Mouse (Mus musculus) central nervous system, embryonic 14 days (tissue): ENCODE data around the gene Spdye4a. TPM values are rescaled to one million over a fixed set of nuclear protein-coding genes. Genes with fewer than 3 reads are reported as not detected.

Source experiments
- polyA plus RNA-seq: library from polyadenylated mRNA; depleted of rRNA; stranded (reverse); fragments of >200 nt; gene quantifications from 2 replicates; pipeline ENCODE4 v1.2.3, GENCODE M21; 2012; rRNA removed

Gene Spdye4a
- not detected in 2 replicates for polyA plus RNA-seq

DNA sequence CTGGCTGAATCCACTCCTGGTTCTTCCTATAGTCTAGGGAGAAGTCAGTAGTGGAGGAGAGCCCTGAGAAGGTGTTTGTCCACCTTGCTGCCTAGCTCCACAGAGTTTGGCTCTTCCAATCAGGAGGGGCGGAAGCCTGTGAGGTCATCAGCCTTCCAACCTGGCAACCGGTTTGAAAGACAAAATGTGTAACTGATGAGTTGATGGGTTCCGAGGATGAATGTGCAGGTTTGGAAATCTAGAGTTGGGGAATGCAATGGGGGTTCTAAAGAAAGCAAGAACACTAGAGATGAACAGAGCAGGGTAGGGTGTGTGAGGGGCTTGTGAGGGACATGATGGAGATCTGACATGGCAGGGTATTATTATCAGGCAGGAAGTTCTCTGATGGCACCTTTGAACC, at the start of gene Spdye4a:
TSS of gene Spdye4a (minus strand) at position 101 of the 400 bp plus-strand sequence.

GRCm38 (mm10) chr5:143269363-143270150, 42.9 kb upstream of the Spdye4a start, which contains the start of gene Zfp316:
Gene Zfp316, minus strand, starts transcription at chr5:143270022.

DNA sequence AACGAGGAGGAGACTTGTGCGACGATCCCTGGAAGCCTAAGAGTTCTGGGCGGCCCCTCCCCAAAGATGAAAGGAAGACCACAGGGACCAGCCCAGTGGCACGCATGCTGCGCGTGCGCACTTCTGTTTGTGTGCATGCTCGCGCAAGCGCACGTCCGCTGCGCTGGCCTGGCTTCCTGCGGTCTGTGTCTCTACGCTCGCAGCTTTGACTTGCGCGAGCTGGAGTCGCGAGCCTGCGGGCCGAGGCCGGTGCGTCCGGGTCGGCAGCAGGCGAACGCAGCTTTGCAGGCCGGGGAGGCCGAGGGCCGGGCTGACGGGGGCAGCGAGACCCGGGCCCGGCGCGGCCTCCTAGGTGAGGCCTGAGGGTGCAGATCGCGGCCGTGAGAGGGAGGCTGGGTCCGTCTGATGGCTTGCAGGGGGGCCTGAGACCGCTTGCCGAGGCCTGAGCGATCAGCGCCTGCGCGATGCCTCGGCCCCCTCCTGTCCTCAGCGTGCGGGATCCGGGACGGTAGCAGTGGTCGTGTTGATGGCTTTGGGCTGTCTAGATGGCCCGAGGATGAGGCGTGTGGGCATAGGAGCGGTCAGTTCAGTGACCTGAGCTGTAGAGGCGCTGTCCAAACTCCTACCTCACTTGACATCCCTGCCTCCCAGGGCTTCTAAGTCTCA, 8.5 kb upstream of the Spdye4a start, which contains the start of gene Zfp12:
TSS of gene Zfp12 (plus strand) at position 136 of the 666 bp plus-strand sequence.

GRCm38 (mm10) chr5:143180255-143181076, 46.2 kb downstream of the Spdye4a start, which contains the start of the genes Rbak and Spdye4b:
Gene Rbak, minus strand, starts transcription at chr5:143180775.
Gene Spdye4b, plus strand, starts transcription at chr5:143181017.

Other genes starting within 250 kb of the Spdye4a start
- gene Rnf216, start 113.9 kb downstream of the Spdye4a start, polyA plus RNA-seq = 31.5 and 32.5 TPM in 2 replicates
- gene Olfr718-ps1, start 79.3 kb downstream of the Spdye4a start, polyA plus RNA-seq = not detected in 2 replicates
- 17.9 and 19.5 TPM in 2 replicates for gene Rbak, start 46.1 kb downstream of the Spdye4a start, polyA plus RNA-seq
- not detected in 2 replicates for gene Spdye4b, start 45.9 kb downstream of the Spdye4a start, polyA plus RNA-seq
- 30.1 and 34.6 TPM in 2 replicates for gene Zfp12, start 8.3 kb upstream of the Spdye4a start, polyA plus RNA-seq
- gene Zfp316, start 43.1 kb upstream of the Spdye4a start, polyA plus RNA-seq = 20.7 and 22.6 TPM in 2 replicates
- gene Zfp853, start 66.7 kb upstream of the Spdye4a start, polyA plus RNA-seq = 2.2 and 2.9 TPM in 2 replicates
- 29.3 and 31.1 TPM in 2 replicates for gene E130309D02Rik, start 88.5 kb upstream of the Spdye4a start, polyA plus RNA-seq
- gene Zdhhc4, start 102.4 kb upstream of the Spdye4a start, polyA plus RNA-seq = 69.6 and 71.3 TPM in 2 replicates
- 1.3 TPM in 2 replicates for gene Grid2ip, start 130.4 kb upstream of the Spdye4a start, polyA plus RNA-seq
- 54.7 and 74.3 TPM in 2 replicates for gene Kdelr2, start 176.9 kb upstream of the Spdye4a start, polyA plus RNA-seq
- gene Daglb, start 237.7 kb upstream of the Spdye4a start, polyA plus RNA-seq = 13.7 and 13.8 TPM in 2 replicates